Mouse (Mus musculus): ENCODE data around the gene Adgrf3. TPM values are rescaled to one million over a fixed set of nuclear protein-coding genes. Genes with fewer than 3 reads are reported as not detected.
"Not testable (repeated sequence)": the region's sequence is repeated elsewhere in the genome, so short reads cannot be mapped to it uniquely, and the experiment has no call there.

The Adgrf3 gene
- total RNA-seq (2021): not detected

GRCm38 (mm10) chr5:30205493-30205892 is at the start of gene Adgrf3:
Gene Adgrf3 (minus strand): TSS chr5:30205722.
- no peak for DNase-seq (ENCODE audit: low spot score in 2 of 2)
- intact Hi-C loops (cut with DNase I): no loop called here

- intact Hi-C loops (cut with DNase I): no loop called here
- DNase-seq (ENCODE audit: low spot score in 2 of 2): no peak
These were observed 42.1 kb upstream of the Adgrf3 start for GRCm38 (mm10) chr5:30247666-30248065.

GRCm38 (mm10) chr5:30245861-30246416 is 40.4 kb upstream of the Adgrf3 start:
- DNase-seq (ENCODE audit: low spot score in 2 of 2): no peak
- intact Hi-C loops (cut with DNase I): no loop called here

GRCm38 (mm10) chr5:30243741-30244140 is 38.2 kb upstream of the Adgrf3 start:
- intact Hi-C loops (cut with DNase I): no loop called here
- DNase-seq (ENCODE audit: low spot score in 2 of 2): no peak

GRCm38 (mm10) chr5:30242410-30242809 is 36.9 kb upstream of the Adgrf3 start:
- intact Hi-C loops (cut with DNase I): no loop called here

GRCm38 (mm10) chr5:30240552-30240951 is 35.0 kb upstream of the Adgrf3 start:
- no peak for DNase-seq (ENCODE audit: low spot score in 2 of 2)
- intact Hi-C loops (cut with DNase I): no loop called here

More at GRCm38 (mm10) chr5:30242410-30242809, 36.9 kb upstream of the Adgrf3 start:
- no peak for DNase-seq (ENCODE audit: low spot score in 2 of 2)

- intact Hi-C loops (cut with DNase I): no loop called here
- DNase-seq (ENCODE audit: low spot score in 2 of 2): no peak
These were observed 33.0 kb upstream of the Adgrf3 start for GRCm38 (mm10) chr5:30238533-30238932.

- intact Hi-C loops (cut with DNase I): no loop called here
- no peak for DNase-seq (ENCODE audit: low spot score in 2 of 2)
These were observed 30.2 kb upstream of the Adgrf3 start for GRCm38 (mm10) chr5:30235641-30236126.

GRCm38 (mm10) chr5:30233979-30234378 is 28.5 kb upstream of the Adgrf3 start:
- intact Hi-C loops (cut with DNase I): no loop called here
- DNase-seq (ENCODE audit: low spot score in 2 of 2): no peak

- intact Hi-C loops (cut with DNase I): no loop called here
- DNase-seq (ENCODE audit: low spot score in 2 of 2): peak in 1 of 2 experiments; percentile 36
These were observed 27.5 kb upstream of the Adgrf3 start for GRCm38 (mm10) chr5:30233042-30233441.

GRCm38 (mm10) chr5:30232271-30232971 is 26.9 kb upstream of the Adgrf3 start, which contains the start of gene Selenoi:
Gene Selenoi (plus strand): TSS chr5:30232581.
- intact Hi-C loops (cut with DNase I): no loop called here
- DNase-seq (ENCODE audit: low spot score in 2 of 2): peak; percentile 99 to 100

GRCm38 (mm10) chr5:30231891-30232270 is 26.4 kb upstream of the Adgrf3 start:
- intact Hi-C loops (cut with DNase I): no loop called here
- DNase-seq (ENCODE audit: low spot score in 2 of 2): no peak

- intact Hi-C loops (cut with DNase I): no loop called here
These were observed 25.4 kb upstream of the Adgrf3 start for GRCm38 (mm10) chr5:30230901-30231300.

GRCm38 (mm10) chr5:30222681-30223080 is 17.2 kb upstream of the Adgrf3 start:
- no peak for DNase-seq (ENCODE audit: low spot score in 2 of 2)
- intact Hi-C loops (cut with DNase I): no loop called here

More at GRCm38 (mm10) chr5:30230901-30231300, 25.4 kb upstream of the Adgrf3 start:
- DNase-seq (ENCODE audit: low spot score in 2 of 2): no peak

- intact Hi-C loops (cut with DNase I): no loop called here
- DNase-seq (ENCODE audit: low spot score in 2 of 2): no peak
These were observed 15.1 kb upstream of the Adgrf3 start for GRCm38 (mm10) chr5:30220666-30221065.

GRCm38 (mm10) chr5:30219715-30220114 is 14.2 kb upstream of the Adgrf3 start:
- DNase-seq (ENCODE audit: low spot score in 2 of 2): no peak
- intact Hi-C loops (cut with DNase I): loop anchor here (10.0 kb wide), 2 partner anchors 415 to 575 kb away; no protein-coding TSS in a partner anchor

GRCm38 (mm10) chr5:30215970-30216369 is 10.4 kb upstream of the Adgrf3 start:
- no peak for DNase-seq (ENCODE audit: low spot score in 2 of 2)
- intact Hi-C loops (cut with DNase I): loop anchor here (10.0 kb wide), 2 partner anchors 419 to 579 kb away; no protein-coding TSS in a partner anchor

- intact Hi-C loops (cut with DNase I): loop anchor here (5.0 to 10.0 kb wide), 3 partner anchors 267 to 580 kb away; no protein-coding TSS in a partner anchor
- DNase-seq (ENCODE audit: low spot score in 2 of 2): peak in 1 of 2 experiments; percentile 59
These were observed 9.4 kb upstream of the Adgrf3 start for GRCm38 (mm10) chr5:30214889-30215288.

- intact Hi-C loops (cut with DNase I): loop anchor here (5.0 to 10.0 kb wide), 3 partner anchors 272 to 584 kb away; no protein-coding TSS in a partner anchor
- not testable (repeated sequence) for DNase-seq (ENCODE audit: low spot score in 2 of 2)
These were observed 5.2 kb upstream of the Adgrf3 start for GRCm38 (mm10) chr5:30210758-30211157.

GRCm38 (mm10) chr5:30207276-30207675 is 1.8 kb upstream of the Adgrf3 start:
- no peak for DNase-seq (ENCODE audit: low spot score in 2 of 2)
- intact Hi-C loops (cut with DNase I): no loop called here

- DNase-seq (ENCODE audit: low spot score in 2 of 2): no peak
- intact Hi-C loops (cut with DNase I): no loop called here
These were observed 488 bp downstream of the Adgrf3 start for GRCm38 (mm10) chr5:30205034-30205433.

All from left cerebral cortex, postnatal 36 days (tissue).